Mouse (Mus musculus) CH12F3 (cell line): Measurements from ENCODE around the gene Sh3gl2.

ENCODE experiments used
- in situ Hi-C: fragments of 300-500 bp; cut with MboI; formaldehyde crosslinking; loops from 2 replicates; pipeline ENCODE4 v1.14.3; 2020; ENCODE audit warnings: low sequenced_read_pairs

The Sh3gl2 gene

GRCm38 (mm10) chr4:85585426-85585825 lies 380.5 kb downstream of the Sh3gl2 start:
- in situ Hi-C loops: no loop called here

- in situ Hi-C loops: no loop called here
These were observed 384.0 kb downstream of the Sh3gl2 start for GRCm38 (mm10) chr4:85588928-85589327.

- in situ Hi-C loops: no loop called here
These were observed 386.1 kb downstream of the Sh3gl2 start for GRCm38 (mm10) chr4:85591037-85591436.

GRCm38 (mm10) chr4:85594159-85594558 lies 389.2 kb downstream of the Sh3gl2 start:
- in situ Hi-C loops: no loop called here

- in situ Hi-C loops: no loop called here
These were observed 408.4 kb downstream of the Sh3gl2 start for GRCm38 (mm10) chr4:85613331-85613730.

- in situ Hi-C loops: no loop called here
These were observed 413.8 kb downstream of the Sh3gl2 start for GRCm38 (mm10) chr4:85618746-85619145.

- in situ Hi-C loops: no loop called here
These were observed 414.3 kb downstream of the Sh3gl2 start for GRCm38 (mm10) chr4:85619261-85619660.

GRCm38 (mm10) chr4:85629381-85629780 lies 424.5 kb downstream of the Sh3gl2 start:
- in situ Hi-C loops: no loop called here

- in situ Hi-C loops: no loop called here
These were observed 464.3 kb downstream of the Sh3gl2 start for GRCm38 (mm10) chr4:85669271-85669670.

- in situ Hi-C loops: no loop called here
These were observed 464.8 kb downstream of the Sh3gl2 start for GRCm38 (mm10) chr4:85669735-85670134.

- in situ Hi-C loops: no loop called here
These were observed 467.4 kb downstream of the Sh3gl2 start for GRCm38 (mm10) chr4:85672290-85672689.

GRCm38 (mm10) chr4:85677621-85678020 lies 472.7 kb downstream of the Sh3gl2 start:
- in situ Hi-C loops: no loop called here

- in situ Hi-C loops: no loop called here
These were observed 481.2 kb downstream of the Sh3gl2 start for GRCm38 (mm10) chr4:85686160-85686559.
